Mouse (Mus musculus) thymus, adult 2 months (tissue): Measurements from ENCODE around the gene Bbs4. TPM values are rescaled to one million over a fixed set of nuclear protein-coding genes. Genes with fewer than 3 reads are reported as not detected.
"Not testable (repeated sequence)": the region's sequence is repeated elsewhere in the genome, so short reads cannot be mapped to it uniquely, and the experiment has no call there.

Source experiments
- DNase-seq: peaks from one replicate; pipeline ENCODE4 v3.0.0; 2021
- H3K27ac ChIP-seq: fragments of 200-500 bp; 2 replicates; pipeline ENCODE4 v1.5.1; 2012; ENCODE audit warnings: low read length, control low read depth; ENCODE audit not compliant: control insufficient read depth, insufficient read depth
- H3K27me3 ChIP-seq: fragments of 200-500 bp; 2 replicates; pipeline ENCODE4 v1.6.1; 2012; ENCODE audit warnings: mild to moderate bottlenecking, low read length, moderate library complexity, mixed read lengths; ENCODE audit not compliant: control insufficient read depth, insufficient read depth
- H3K36me3 ChIP-seq: fragments of 200-500 bp; 2 replicates; pipeline ENCODE4 v1.6.1; 2012; ENCODE audit warnings: mild to moderate bottlenecking, low read length, moderate library complexity; ENCODE audit not compliant: control insufficient read depth, insufficient read depth
- H3K4me1 ChIP-seq: fragments of 200-500 bp; replicated peaks from 2 replicates; pipeline ENCODE4 v1.6.1; 2012; ENCODE audit warnings: low read length; ENCODE audit not compliant: control insufficient read depth, insufficient read depth
- H3K4me3 ChIP-seq: fragments of 200-500 bp; 2 replicates; pipeline ENCODE4 v1.5.1; 2012; ENCODE audit warnings: mild to moderate bottlenecking, low read length, control low read depth, moderate library complexity; ENCODE audit not compliant: control insufficient read depth, insufficient read depth
- CTCF ChIP-seq: fragments of 200-500 bp; IDR thresholded peaks from 2 replicates; pipeline ENCODE4 v1.5.1; 2012; ENCODE audit warnings: mild to moderate bottlenecking, control low read depth, low read length, moderate library complexity, borderline replicate concordance; ENCODE audit not compliant: control insufficient read depth, poor library complexity, insufficient read depth; ENCODE audit errors: extremely low read depth
- POLR2A ChIP-seq: fragments of 200-500 bp; IDR thresholded peaks from 2 replicates; pipeline ENCODE4 v1.6.1; 2012; ENCODE audit warnings: mild to moderate bottlenecking, low read length, control low read depth, moderate library complexity; ENCODE audit not compliant: control insufficient read depth, poor library complexity, insufficient read depth; ENCODE audit errors: extremely low read depth
- WGBS: fragments of 180-500 bp; shearing (Covaris S2); methylation state at CpG from one replicate; pipeline ENCODE4 v1.1.7; 2018; 5-methylcytosine and 5-hydroxymethylcytosine counted together
- polyA plus RNA-seq: library from polyadenylated mRNA; depleted of rRNA; stranded (reverse); fragments of >200 nt; gene quantifications from 2 replicates; pipeline ENCODE4 v1.2.3, GENCODE M21; 2012; rRNA removed

Bbs4 gene
- polyA plus RNA-seq, result 5.0 and 5.3 TPM in 2 replicates

DNA sequence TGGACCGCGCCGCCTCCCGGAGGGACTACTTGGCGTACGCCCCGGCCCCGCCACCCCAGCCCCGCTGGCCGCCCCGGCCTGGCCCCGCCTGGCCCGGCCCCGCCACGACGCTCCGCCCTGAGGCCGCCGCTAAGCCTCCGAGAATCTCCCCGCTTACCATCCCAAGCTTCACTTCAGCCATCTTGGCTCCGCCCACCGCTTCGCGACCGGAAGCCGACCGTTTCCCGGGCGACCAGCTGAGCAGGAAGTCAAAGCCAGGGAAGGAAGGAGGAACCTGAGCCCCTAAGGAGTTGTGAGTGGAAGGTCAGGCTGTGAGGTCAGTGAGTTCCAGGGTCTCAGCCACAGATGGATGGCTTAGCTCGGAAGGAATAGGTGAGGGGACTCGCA lies at the start of gene Bbs4:
Gene Bbs4 (minus strand): TSS at position 256 of the 387 bp plus-strand sequence.
- WGBS, result under 1% methylated on average over 29 of the region's 32 CpGs
- peak; percentile 52 for TF ChIP-seq POLR2A
- 0 out of 2 replicates have a peak, but pooled peaks have one; percentile 30 for TF ChIP-seq CTCF
- H3K27ac ChIP-seq, result no peak within 1 kb of the TSS

DNA sequence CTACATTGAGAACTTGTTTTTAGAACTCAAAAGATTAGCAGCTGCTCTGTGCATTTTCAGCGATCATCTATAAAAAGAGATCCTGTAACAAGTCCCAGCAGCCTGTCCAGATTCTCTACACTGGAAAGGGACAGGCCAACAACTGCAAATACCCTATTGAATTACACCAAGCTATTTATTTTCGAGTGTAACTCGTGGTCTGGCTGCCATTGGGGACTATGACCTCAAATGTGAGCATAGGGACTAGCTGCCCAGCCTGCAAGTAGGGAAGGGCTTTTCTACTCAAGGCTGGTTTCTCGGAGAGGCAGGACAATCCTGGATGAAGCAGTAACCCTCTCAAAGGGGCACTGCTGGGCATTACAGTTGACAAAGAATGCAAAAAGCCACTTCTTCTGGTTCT lies 35.8 kb upstream of the Bbs4 start:
- Histone ChIP-seq H3K27me3 (no peaks in the 10 kb centered on the region), H3K27ac (no peak overlapping the region), H3K4me1 (no peaks in the 10 kb centered on the region), H3K4me3 (no peak overlapping the region), H3K36me3 (peaks cover 31% of the 10 kb centered on the region)
- TF ChIP-seq POLR2A (no peak), CTCF (no peak)
- 92% methylated on average over 4 of the region's 4 CpGs for WGBS
- DNase-seq, result no peak

More for the DNA sequence above, at the start of gene Bbs4:
- H3K4me1 ChIP-seq, result no peaks in the 10 kb centered on the region
- peak within 1 kb of the TSS; percentile 70 for H3K4me3 ChIP-seq
- peak; percentile 93 for DNase-seq
- H3K27me3 ChIP-seq, result no peaks in the 10 kb centered on the region
- no peaks in the 10 kb centered on the region for H3K36me3 ChIP-seq

DNA sequence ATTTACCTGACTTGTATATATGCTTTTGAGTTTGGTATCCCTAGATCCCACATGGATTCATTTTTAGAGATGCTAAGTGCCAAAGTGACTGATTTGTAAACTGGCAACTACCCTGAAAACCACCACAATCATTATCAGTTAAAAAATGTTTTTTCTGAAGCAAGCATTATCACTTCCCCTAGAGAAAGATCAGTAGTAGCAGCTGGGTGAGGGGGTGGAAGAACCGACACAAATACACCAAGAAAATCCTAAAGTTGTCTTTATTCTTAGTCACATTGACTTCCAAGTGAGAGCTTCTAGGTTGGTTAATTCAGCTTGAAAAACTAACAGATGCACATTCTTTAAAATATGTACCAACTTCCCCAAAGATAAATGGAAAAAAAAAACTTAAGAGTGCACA lies 35.0 kb upstream of the Bbs4 start:
- 65% methylated on average over 1 of the region's 1 CpGs for WGBS
- Histone ChIP-seq H3K36me3 (peaks cover 23% of the 10 kb centered on the region), H3K4me3 (no peak overlapping the region), H3K4me1 (no peaks in the 10 kb centered on the region), H3K27me3 (no peaks in the 10 kb centered on the region), H3K27ac (no peak overlapping the region)
- no peak for DNase-seq
- TF ChIP-seq POLR2A (no peak), CTCF (no peak)

DNA sequence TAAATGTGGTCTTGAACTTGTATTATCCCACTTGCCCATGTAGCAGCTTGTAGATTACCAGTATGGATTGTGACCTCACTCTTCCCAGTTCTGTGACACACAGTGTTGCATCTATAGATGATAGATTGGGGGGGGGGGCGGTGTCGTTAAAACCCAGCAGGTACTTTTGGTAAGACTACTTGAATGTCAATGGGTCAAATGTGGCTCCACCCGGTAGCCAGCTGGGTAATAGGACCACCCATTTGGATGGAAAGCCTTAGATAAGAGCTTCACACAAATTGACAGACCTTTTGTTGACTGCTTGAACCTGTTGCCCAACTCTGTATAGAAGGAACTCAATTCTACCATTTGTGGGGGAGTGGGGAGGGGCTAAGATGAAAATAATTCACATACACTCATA lies 34.2 kb upstream of the Bbs4 start:
- no peaks in the 10 kb centered on the region for H3K4me1 ChIP-seq
- WGBS, result 72% methylated on average over 3 of the region's 3 CpGs
- H3K27ac ChIP-seq, result no peak overlapping the region
- H3K36me3 ChIP-seq, result peaks cover 15% of the 10 kb centered on the region
- no peak for TF ChIP-seq CTCF
- TF ChIP-seq POLR2A, result no peak
- no peak overlapping the region for H3K4me3 ChIP-seq
- H3K27me3 ChIP-seq, result no peaks in the 10 kb centered on the region
- DNase-seq, result no peak

DNA sequence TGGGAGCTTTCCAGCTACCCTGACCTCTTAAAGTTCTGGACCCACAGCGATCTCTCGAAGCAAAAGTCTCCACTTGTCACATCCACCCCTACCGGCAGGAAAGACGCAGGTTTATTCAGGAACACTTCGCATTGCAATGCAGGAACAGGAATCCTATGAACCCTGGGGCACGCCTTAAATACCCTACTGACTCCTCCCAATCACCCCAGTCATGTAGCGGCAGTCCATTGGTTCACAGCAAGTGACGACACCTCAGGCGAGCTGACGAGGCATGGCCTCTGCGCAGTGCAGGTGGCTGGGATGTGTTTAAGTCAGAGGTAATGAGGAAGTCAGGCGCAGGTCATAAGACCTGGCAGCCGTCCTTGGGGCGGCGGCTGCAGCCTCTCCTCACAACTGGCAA lies 22.3 kb upstream of the Bbs4 start:
- no peak for DNase-seq
- no peaks in the 10 kb centered on the region for H3K27me3 ChIP-seq
- no peak overlapping the region for H3K4me3 ChIP-seq
- H3K4me1 ChIP-seq, result no peaks in the 10 kb centered on the region
- WGBS, result 96% methylated on average over 15 of the region's 15 CpGs
- H3K27ac ChIP-seq, result no peak overlapping the region
- TF ChIP-seq CTCF, result no peak
- no peak for TF ChIP-seq POLR2A
- H3K36me3 ChIP-seq, result no peaks in the 10 kb centered on the region

DNA sequence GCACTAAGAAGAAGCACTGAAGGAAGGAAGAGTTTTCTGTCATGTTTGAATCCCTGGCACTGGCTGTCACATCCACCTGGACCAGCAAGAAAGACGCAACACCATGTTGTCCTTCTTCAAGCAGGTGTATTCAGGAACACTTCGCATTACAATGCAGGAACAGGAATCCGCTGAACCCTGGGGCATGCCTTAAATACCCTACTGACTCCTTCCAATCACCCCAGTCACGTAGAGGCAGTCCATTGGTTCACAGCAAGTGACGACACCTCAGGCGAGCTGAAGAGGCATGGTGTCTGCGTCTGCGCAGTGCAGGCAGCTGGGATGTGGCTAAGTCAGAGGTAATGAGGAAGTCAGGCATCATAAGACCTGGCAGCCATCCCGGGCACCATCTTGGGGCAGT lies 16.3 kb upstream of the Bbs4 start:
- Histone ChIP-seq H3K27ac (no peak overlapping the region), H3K27me3 (no peaks in the 10 kb centered on the region), H3K4me3 (no peak overlapping the region), H3K36me3 (no peaks in the 10 kb centered on the region), H3K4me1 (no peaks in the 10 kb centered on the region)
- TF ChIP-seq POLR2A, result no peak
- no peak for TF ChIP-seq CTCF
- 94% methylated on average over 9 of the region's 9 CpGs for WGBS
- no peak for DNase-seq

DNA sequence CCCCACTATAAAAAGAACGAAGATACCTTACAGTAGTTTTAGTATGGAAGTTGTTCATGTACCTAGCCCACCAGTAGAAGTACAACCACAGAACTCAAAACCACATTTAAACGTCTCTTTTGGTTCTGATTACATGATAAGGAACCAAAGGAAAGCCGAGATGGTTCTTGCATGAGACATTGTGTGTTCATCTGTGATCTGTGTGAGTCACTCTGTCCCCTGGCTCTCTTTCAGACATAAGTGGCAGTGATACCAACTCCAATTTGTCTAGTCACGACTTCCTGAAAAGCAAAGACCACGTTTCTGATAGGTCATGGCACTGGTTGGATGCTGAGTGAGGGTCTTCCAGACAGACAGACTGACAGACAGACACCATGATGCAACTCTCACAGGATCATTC lies 15.9 kb upstream of the Bbs4 start:
- Histone ChIP-seq H3K27ac (no peak overlapping the region), H3K27me3 (no peaks in the 10 kb centered on the region), H3K36me3 (no peaks in the 10 kb centered on the region), H3K4me1 (no peaks in the 10 kb centered on the region), H3K4me3 (no peak overlapping the region)
- no peak for TF ChIP-seq CTCF
- no peak for TF ChIP-seq POLR2A
- DNase-seq, result no peak
- 23% methylated on average over 5 of the region's 5 CpGs for WGBS

DNA sequence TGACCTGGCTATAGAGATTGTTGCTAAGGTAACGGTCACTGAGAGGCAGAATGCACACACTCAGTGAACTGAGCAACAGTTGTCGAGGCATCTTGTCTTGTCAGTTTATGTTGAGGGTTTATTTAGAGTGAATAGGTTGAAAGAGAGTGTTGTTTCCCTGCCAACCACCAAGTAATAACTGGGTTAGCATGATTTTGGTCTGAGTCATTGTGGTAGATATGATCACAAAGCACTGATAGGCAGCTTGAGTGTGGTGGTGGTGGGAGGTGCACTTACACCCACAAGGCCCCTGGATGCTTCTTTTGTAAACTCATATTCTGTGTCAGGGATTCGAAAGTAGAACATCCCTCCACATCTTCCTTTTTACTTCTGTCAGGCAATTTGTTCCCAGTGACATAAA lies 7.2 kb upstream of the Bbs4 start:
- not testable (repeated sequence) for H3K27ac ChIP-seq, DNase-seq, H3K36me3 ChIP-seq, H3K27me3 ChIP-seq, H3K4me1 ChIP-seq, H3K4me3 ChIP-seq
- 32% methylated on average over 2 of the region's 3 CpGs for WGBS

DNA sequence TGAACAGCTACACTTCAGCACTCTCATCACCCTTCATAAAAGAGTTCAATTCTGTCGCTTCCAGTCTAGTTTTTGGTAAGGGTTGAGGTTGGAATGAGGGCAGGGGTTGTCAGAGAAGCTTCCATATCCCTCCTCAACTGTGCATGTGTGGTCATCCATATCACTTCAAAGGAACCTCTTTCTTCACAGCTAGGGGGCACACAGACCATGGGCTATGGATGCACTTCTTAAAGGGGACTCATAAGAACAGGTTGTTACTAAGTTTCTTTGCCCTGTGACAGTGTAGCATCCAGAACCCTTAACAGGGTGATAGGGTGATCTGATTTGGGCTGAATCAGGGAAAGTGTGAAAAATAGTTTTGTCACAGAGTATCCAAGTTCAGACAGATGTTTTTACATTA lies 4.7 kb upstream of the Bbs4 start:
- not testable (repeated sequence) for H3K4me1 ChIP-seq, H3K27ac ChIP-seq, H3K4me3 ChIP-seq, H3K27me3 ChIP-seq, H3K36me3 ChIP-seq, DNase-seq
- WGBS, result 77% methylated on average over 1 of the region's 1 CpGs
